Mouse (Mus musculus): ENCODE measurements at regions not wholly inside any gene's neighbourhood (a gene's known extent, or its start where the extent isn't known, plus 50 kb on each side); places are given as distances from the start of the nearest gene placed in this dataset.

DNA sequence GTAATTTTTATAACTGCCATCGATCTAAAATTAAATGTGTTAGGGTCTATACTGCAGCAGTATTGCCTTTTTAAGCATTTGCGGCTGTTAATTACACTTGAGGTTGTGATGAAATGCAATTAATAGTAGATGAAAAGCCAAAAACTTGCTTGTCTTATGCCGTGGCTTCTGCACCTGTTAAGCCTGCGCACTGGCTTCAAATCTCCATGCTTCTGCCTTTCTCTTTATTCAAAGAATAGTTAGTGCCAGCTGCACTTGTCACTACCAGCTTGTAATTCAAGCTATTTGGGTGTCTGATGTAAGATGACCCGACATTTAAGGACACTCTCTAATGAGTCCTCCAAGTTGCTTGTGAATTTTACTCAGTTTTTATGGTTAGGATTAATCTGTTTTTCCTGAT, 161.3 kb upstream of the Manea start:
- TF ChIP-seq CTCF (IDR thresholded peaks at IDR 0.05; ENCODE audit: extremely low read depth, insufficient read depth, low read length) (no peak), POLR2A (IDR thresholded peaks at IDR 0.05; ENCODE audit: extremely low read depth, insufficient read depth, low read length) (no peak)
